Mouse (Mus musculus) gastrocnemius, postnatal 10 days (tissue): ENCODE measurements around the gene Sirpa. TPM values are rescaled to one million over a fixed set of nuclear protein-coding genes. Genes with fewer than 3 reads are reported as not detected.

Experiments used
- DNase-seq: peaks from one replicate; pipeline ENCODE4 v3.0.0; 2021; ENCODE audit warnings: mixed read lengths
- total RNA-seq, 2 experiments: library from RNA; stranded (reverse); gene quantifications; 2 replicates each; pipeline ENCODE4 v1.2.3; 2021

Sirpa gene
- total RNA-seq, 2 experiments from 2014 or later: 17.2 to 29.1 TPM

DNA sequence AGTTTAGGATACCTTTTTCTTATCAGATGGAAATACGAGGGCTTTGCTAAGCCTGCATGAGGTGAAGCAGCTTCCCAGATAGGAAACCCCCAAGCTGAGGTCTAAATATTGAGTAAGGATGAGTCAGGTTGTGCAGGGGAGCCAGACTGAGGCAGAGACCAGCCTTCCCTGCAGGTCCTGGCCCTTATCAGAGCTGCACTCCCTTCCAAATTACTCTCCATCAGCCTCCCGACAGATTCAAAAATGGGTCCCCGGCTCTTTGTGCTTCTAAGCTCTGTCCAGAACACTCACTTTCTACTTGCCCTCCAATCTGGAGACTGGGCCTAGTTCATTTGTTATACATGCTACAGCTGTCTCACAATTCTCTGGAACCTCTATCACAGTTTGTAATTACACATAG lies 41.3 kb downstream of the Sirpa start:
- DNase-seq: no peak

DNA sequence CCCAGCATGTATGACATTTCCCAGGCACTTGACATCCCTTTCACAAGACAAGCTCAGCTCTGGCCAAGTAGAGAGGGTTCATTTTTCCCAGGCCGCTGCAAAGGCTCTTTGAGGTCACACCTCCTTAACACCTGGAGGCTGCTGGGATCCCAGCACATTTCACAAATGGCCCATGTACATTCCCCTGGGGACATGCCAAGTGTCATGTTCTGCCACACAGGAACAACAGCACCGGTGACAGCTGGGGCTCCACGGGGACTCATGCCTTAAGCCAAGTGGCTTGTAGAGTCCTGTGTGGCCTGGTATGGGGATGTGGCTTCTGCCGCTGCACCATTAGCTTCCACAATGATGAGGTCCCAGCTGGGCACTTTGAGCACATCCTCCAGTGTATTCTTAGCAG lies 60.0 kb downstream of the Sirpa start:
- peak; percentile 40 for DNase-seq

DNA sequence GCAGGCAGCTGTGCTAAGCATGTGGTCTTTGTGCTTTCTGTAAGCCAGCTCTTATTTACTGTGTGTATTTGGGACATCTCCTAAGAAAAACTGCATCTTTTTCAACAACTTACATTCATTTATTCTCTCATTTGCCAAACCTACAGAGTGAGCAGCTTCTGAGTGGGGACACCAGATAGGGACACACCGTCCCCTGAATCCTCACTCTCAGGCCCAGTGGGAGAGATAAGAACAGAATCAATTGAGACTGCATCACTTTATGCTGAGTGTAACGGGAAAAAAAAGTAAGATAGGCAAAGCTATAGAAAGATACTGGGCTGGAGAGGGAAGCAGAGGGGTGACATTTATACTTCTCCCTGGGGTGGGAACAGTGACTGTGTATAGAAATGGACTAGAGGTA lies 61.0 kb downstream of the Sirpa start:
- DNase-seq: no peak

DNA sequence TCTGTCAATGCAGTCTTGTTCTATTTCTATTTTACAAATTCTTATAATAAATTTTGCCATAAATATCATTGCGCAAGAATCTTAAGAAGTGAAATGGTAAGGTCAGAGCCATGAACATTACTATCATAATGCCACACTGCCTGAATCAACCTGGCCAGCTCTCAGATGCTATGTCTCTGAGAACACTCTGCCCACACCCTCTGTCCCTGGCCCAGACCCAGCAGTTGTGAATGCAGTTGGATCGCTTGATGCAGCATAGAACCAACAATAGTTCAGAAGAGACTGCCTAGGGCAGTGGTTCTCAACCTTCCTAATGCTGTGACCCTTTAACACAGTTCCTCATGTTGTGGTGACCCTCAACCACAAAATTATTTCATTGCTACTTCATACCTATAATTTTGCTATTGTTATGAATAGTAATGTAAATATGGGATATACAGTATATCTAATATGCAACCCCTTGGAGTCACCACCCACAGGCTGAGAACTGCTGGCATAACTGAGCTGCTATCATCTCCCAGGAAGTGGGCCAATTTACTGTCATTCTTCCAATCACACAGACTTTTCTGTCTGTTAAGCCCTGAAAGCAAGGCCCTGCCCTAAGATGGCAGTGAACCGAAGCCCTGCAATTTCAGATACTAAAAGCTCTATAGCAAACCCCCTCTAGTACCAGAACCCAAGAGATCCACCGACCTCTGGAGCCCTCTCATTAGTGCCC lies 61.8 kb downstream of the Sirpa start:
- DNase-seq: no peak

DNA sequence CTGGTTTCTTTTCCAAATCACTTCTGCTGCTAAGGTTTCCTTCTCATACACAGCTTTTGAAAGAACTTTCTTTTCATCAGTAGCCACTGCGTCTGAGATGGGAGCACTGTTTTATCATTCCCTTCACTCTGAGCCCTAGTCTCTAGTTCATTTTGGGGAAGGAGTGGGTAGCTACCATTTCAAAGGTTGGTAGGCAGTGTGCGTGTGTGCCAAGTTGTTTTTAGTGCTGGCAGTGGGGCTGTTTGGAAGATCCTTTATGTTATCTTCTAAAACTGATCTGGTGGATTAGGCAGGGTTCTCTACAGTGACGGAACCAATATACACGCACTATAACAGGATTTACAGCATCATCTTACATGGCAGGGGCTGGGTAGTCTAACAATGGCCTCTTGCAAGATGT lies 62.4 kb downstream of the Sirpa start:
- DNase-seq: no peak

DNA sequence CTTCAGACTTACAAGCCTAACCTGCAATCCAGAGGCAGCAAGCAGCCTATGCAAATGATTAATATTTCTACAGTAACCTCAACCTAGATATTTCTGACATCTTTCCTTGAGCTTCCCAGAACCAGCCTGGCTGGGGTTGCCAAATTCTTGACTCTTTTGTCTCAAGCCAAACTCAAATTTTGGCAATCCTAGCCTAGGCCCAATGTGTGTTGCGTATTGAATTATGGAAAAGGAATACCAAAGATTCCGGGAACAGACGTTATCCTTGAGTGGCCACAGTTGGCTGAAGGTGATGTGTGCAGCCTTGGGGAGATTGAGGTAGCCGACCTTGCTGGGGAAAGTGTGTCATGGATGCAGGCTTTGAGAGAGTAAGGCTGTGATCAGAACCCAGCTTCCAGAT lies 66.2 kb downstream of the Sirpa start:
- no peak for DNase-seq

DNA sequence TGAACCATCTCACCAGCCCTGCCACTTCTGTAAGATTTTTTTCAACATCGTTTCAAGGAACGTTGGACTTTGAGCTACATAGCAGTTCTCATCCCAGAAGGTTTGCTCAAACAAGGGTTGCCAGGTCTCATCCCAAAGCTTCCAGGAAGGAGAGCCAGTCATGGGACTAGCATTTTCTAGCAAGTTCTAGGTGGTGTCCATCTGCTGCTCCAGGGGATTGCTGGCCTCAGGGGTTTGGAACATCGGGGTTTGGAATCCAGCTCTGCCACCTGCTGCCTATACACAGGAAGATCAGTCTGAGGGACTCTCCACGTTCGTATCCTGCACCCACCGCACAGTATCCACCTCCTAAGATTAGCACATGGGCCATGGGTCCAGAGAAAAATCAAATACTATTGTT lies 67.4 kb downstream of the Sirpa start:
- DNase-seq: no peak

DNA sequence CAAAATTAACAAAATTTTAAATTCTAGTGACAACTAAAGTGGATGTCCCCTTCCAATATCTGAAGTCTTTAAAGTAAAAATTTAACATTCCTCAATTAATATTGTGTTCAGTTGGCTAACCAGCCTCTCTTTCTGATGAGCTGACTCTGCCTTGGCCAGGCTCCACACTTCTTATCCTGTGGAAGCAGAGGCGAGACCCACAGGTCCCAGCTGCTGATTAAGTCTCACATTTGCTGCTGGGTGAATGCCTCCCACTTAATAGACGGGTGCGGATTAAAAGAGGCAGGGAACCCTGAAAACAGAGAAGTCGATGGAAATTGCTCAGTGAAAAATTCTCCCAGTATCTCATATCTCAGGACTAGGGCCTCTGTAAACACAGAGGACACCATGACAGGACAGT lies 69.8 kb downstream of the Sirpa start:
- DNase-seq: no peak

DNA sequence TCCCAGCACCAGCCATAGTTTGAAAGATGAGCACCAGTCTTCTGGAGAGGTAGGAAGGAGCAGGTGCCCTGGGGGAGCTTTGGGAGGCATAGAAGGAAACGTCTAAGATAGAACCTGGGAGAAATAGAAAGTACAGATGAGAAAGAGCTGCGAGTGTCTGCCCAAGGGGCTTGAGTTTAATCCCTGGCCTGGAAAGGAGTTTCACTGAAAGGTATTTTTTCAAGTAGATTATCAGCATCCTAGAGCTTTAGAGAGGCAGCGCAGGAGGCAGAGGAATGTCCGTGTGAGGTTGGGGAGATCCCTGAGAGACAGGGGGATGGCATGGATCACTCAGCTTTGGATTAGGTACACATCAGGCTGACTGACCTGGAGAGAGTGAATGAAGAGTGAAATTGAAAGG lies 79.3 kb downstream of the Sirpa start:
- no peak for DNase-seq

DNA sequence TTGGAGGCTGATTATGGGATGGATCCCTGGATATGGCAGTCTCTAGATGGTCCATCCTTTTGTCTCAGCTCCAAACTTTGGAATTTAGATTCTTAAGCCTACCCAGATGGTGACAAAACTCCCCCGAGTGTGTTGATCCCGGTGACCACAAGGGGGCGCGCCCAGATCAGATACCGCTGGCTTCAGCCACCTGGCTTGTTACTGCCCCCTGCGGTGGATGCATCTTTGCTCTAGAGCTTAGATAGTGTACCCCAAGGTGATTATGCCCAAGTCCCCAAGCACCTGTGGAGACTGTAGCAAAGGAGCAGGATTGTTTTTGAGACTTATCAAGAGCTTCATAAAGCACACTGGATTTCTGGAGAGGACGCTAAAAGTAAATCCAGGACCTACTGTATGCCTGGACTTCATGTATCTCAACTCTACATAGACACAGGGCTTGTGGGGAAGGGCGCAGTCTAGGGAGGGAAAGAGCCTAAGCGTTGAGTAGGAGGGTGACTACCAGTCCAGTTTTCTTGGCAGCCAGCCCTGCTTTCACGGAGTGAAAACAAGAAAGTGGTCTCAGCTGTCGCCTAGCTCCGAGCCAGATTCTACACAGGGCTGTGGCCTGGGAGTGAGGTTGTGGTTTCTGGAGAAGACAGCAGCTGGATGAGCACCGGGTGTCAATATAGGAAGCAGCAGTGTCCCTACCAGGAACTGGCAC lies 82.5 kb downstream of the Sirpa start:
- DNase-seq: peak; percentile 91

DNA sequence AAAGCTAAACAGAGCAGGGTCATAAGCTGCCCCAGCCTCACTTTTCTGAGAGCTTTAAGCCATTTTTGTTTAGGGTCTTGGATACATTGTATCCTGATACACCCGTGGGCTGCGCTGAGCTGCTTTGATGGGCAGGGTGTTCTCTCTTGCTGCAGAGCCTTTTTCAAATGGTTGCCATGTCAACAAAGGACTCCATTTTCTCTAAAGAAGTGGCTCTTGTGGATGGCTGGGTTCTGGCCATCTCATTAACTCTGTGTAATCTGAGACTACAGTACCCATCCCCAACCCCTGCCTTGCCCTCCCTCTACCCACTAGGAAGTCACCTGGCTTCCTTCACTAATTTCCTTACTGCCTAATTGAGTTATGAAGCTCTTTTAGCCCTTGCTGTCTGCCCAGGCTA lies 85.0 kb downstream of the Sirpa start:
- no peak for DNase-seq

DNA sequence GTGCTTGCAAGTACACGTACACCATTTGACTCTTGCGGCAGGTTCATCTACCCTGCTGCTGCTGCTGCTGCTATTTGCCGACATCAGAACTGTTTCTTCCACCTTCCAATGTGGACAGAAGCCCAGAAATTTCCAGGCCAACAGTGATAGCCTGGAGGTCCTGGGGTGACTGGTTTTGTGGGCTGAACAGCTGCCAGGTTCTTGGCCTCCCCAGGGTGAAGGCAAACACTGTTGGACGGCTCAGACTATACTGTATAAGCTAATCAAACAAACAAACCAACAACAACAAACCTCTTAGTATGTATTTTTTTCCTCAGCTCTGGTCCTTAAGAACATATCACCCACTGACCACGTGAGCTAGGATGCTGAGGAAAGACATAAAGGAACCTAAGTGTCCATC lies 86.4 kb downstream of the Sirpa start:
- DNase-seq: no peak

DNA sequence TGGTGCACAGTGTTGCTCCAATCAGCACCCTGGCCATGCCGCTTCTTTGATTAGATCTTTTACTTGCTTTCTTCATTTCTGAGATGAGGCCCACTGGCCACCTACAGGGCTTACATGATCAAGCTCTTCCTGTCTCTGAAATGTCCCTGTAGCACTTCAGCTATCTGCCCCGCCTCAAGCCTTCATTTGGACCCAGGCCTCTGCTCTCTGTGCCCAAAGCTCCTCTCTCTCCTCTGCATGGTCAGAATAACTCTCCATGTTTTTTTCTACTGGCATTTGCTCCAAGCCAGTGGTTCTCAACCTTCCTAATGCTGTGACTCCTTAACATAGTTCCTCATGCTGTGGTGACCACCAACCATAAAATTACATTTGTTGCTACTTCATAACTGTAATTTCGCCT lies 87.6 kb downstream of the Sirpa start:
- no peak for DNase-seq

Other genes with a start within 250 kb of the Sirpa start
- gene Il1b, start 221.7 kb upstream of the Sirpa start, total RNA-seq: under 1 TPM; 0.28 to 0.84 TPM
- gene F830045P16Rik, start 56.2 kb upstream of the Sirpa start, total RNA-seq: under 1 TPM in 1 of 2 experiments, not detected in 1; 0.12 TPM
- not detected for gene Pdyn, start 107.0 kb downstream of the Sirpa start, total RNA-seq
- gene Stk35, start 207.7 kb downstream of the Sirpa start, total RNA-seq: 1 to 10 TPM; 6.7 to 7.5 TPM